Mouse (Mus musculus): Measurements from ENCODE around the gene Efna5. TPM values are rescaled to one million over a fixed set of nuclear protein-coding genes. Genes with fewer than 3 reads are reported as not detected.

Gene Efna5
- polyA plus RNA-seq, 1 experiment from 2014 or later = 17.3 TPM

DNA sequence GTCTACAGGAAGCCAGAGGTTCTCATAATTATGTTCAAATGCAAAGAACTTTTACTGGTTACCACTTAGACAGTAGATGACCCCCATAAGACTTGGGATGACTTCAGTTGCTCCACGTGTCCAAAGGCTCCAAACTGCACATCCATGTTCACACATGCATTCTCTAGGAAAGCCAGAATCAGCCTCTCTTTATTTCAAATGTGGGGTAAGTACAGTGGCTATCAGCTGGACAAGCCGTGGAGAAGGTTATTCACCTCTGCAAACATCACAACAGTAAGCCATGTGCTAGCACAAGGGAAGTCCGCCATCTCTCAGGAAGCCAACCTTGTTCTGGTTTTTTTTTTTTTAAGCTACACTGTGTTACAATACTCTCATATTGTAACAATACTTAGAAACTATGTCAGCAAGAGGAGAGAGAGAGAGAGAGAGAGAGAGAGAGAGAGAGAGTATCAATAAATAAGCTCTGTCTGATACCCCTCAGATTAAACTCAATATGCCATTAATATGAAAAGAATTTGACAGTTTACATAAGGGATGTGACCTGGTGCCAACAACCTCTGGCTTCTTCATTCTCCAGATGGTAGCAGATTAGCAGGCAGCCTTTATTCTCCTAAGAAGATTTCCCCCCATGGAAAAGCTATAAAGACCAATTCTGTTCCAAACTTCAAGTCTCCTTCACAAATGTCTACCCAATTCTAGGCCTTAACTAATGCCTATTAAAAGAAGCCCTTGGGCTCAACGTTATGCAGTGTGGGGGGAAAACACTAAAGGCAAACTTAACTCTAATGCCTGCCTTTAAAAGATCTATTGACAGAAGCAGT lies 95.1 kb downstream of the Efna5 start:
- no peak for ATAC-seq (replicated peaks; ENCODE audit: low FRiP score, low read depth)
- WGBS = 71% methylated on average over 4 of the region's 4 CpGs
- Histone ChIP-seq H3K27me3 (ENCODE audit: insufficient read depth, low read length) (no peaks in the 10 kb centered on the region), H3K36me3 (ENCODE audit: insufficient read depth, low read length) (no peaks in the 10 kb centered on the region), H3K4me2 (ENCODE audit: low read length) (no peak overlapping the region), H3K4me1 (replicated peaks; ENCODE audit: insufficient read depth, low read length) (no peaks in the 10 kb centered on the region; the same call in 1 of the 2 replicates), H3K27ac (no peak overlapping the region), H3K9me3 (replicated peaks; ENCODE audit: low read length) (no peaks in the 10 kb centered on the region), H3K9ac (ENCODE audit: low read depth, low read length) (no peak overlapping the region), H3K4me3 (replicated peaks; ENCODE audit: low read depth, low read length) (no peak overlapping the region)
- DNase-seq (ENCODE audit: low spot score) = no peak
- no peak for TF ChIP-seq CTCF (IDR thresholded peaks at IDR 0.05; ENCODE audit: low read depth)

DNA sequence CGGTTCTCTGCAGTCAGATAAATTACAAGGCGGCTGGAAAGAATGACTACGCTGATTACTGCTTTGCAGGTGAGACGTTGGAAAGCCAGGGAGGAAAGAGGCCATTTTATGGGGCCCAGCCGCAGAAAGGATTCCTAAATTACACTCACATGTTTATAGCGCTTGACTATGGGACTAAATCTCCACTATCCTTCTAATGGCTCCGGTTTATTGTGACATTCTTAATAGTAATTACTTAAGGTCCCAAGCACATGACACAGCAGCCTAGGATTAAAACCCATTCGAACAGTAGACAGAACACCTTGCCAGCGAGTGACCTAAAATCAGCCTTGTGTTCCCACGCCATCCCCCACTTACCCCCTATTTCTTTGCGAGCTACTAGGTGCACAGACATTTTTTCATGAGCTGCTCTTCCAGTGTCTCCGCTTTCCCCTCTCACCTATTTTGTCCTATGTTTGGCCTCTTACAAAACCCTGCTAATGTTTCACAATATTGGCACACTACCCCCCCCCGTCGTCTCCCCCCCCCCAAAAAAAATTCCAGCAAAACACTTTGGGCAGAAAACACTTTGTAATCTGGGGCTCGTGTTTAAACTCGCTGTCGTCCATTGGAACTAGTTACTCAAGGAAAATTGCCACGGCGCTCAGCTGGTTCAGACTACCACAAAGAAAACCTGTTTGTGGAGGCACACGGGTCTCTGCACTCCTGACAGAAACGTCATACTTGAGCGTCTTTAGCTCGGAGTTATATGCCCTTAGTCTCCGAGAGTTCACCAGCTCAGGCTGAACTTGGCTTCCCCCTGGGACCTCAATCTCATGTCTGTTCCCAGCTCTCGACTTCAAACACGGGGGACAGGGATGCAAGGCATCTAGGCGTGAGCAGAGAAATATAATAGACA lies 96.6 kb downstream of the Efna5 start:
- 0 out of 2 replicates have a peak overlapping the region, but pooled peaks have one; percentile 23 for H3K9ac ChIP-seq (ENCODE audit: low read depth, low read length)
- no peaks in the 10 kb centered on the region; the same call in 1 of the 2 replicates for H3K4me1 ChIP-seq (replicated peaks; ENCODE audit: insufficient read depth, low read length)
- no peaks in the 10 kb centered on the region for H3K36me3 ChIP-seq (ENCODE audit: insufficient read depth, low read length)
- peak overlapping the region; percentile 58 for H3K4me2 ChIP-seq (ENCODE audit: low read length)
- DNase-seq (ENCODE audit: low spot score) = no peak
- no peaks in the 10 kb centered on the region for H3K9me3 ChIP-seq (replicated peaks; ENCODE audit: low read length)
- WGBS = 21% methylated on average over 27 of the region's 27 CpGs
- no peak for TF ChIP-seq CTCF (IDR thresholded peaks at IDR 0.05; ENCODE audit: low read depth)
- peak; percentile 49 for ATAC-seq (replicated peaks; ENCODE audit: low FRiP score, low read depth)
- H3K27me3 ChIP-seq (ENCODE audit: insufficient read depth, low read length) = no peaks in the 10 kb centered on the region
- peak overlapping the region; percentile 32 for H3K4me3 ChIP-seq (replicated peaks; ENCODE audit: low read depth, low read length)
- H3K27ac ChIP-seq = peak overlapping the region; percentile 37

DNA sequence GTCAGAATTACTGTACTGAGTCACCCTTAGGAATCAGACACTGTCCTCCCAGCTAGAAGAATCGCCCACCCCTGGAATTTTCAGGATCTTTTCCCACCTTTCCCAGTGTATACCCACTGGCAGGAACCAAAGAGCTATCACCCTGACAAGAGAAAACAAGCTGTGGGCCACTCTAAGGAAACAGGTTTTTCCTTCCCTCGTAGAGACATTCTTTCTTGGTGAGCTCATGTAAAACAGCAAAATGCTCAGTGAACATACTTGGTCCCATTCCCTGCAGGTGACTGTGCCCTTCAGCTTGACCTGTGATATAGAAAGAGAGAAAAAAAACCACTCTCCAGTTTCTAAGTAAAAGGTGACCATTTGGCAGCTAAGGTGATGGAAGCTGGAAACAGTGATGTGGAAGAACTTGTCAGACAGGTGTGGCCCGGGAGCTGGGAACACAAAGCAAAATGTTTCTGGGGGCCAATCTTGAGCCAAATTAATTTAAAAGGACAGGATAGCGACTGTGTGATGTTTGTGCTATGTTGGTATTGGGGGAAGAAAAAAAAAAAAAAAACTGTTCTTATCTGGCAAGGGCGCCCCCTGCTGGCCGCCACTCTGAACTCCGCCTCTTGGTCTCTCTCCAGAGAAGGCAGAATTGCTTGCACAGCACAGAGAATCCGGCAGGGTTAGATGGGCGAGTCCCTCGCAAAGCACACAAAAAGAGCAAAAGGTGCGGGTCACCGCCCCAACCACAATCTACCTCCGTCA lies 97.4 kb downstream of the Efna5 start:
- peak; percentile 89 for DNase-seq (ENCODE audit: low spot score)
- peak; percentile 94 for TF ChIP-seq CTCF (IDR thresholded peaks at IDR 0.05; ENCODE audit: low read depth)
- Histone ChIP-seq H3K27ac (peak overlapping the region; percentile 37), H3K36me3 (ENCODE audit: insufficient read depth, low read length) (no peaks in the 10 kb centered on the region), H3K9ac (ENCODE audit: low read depth, low read length) (0 out of 2 replicates have a peak overlapping the region, but pooled peaks have one; percentile 23), H3K9me3 (replicated peaks; ENCODE audit: low read length) (no peaks in the 10 kb centered on the region), H3K4me2 (ENCODE audit: low read length) (peak overlapping the region; percentile 58), H3K4me3 (replicated peaks; ENCODE audit: low read depth, low read length) (peak overlapping the region; percentile 32), H3K4me1 (replicated peaks; ENCODE audit: insufficient read depth, low read length) (no peaks in the 10 kb centered on the region; the same call in 1 of the 2 replicates), H3K27me3 (ENCODE audit: insufficient read depth, low read length) (no peaks in the 10 kb centered on the region)
- 13% methylated on average over 13 of the region's 13 CpGs for WGBS
- ATAC-seq (replicated peaks; ENCODE audit: low FRiP score, low read depth) = peak; percentile 79

DNA sequence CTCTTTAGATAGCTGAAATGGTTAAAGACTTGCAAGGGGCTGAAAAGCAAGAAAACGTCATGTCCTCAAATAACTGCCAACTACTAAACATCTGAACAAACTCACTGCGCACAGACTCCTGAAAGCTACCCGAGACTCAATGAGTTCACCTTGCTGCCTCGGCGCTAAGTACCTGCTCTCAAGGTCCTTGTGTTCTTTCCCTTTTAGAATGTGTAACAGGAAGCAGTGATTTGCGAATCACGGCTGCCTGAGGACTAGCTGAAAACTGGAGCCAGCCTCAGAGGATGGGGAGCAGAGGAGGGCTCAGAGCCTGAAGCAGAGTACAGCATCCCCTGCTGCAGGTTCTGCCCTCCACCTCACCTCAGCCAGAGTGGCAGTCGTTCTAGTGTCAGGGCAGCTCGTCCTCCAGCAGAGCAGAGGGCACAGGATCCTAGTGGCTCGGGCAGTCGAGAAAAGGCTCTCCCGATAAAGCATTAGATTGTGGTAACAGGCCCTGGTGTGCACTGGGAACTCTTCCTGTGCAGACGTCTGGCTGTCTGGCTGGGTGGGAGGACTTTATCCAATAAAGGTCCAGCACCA lies 98.2 kb downstream of the Efna5 start:
- DNase-seq (ENCODE audit: low spot score) = no peak
- no peak overlapping the region for H3K27ac ChIP-seq

DNA sequence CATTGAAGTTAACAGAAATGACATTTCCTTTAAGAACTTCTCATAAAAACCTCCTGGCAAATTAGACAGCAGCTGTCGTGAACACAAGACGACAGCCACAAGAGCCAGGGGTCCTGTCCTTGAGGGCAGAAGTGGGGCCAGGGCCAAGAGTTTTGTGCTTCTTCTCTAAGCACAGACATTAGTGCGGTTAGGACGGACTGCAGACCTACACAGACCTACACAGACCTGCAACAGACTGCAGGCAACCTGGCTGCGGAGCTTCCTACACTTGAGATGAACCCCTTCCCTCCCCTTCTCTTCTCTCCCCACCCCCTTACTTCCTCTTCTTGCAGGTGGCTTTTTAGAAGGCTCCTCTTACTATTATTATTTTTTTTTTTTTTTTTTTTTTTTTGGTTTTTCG lies 100.0 kb downstream of the Efna5 start:
- Histone ChIP-seq H3K27ac (no peak overlapping the region), H3K4me3 (replicated peaks; ENCODE audit: low read depth, low read length) (no peak overlapping the region), H3K9me3 (replicated peaks; ENCODE audit: low read length) (no peaks in the 10 kb centered on the region), H3K9ac (ENCODE audit: low read depth, low read length) (no peak overlapping the region), H3K4me1 (replicated peaks; ENCODE audit: insufficient read depth, low read length) (no peaks in the 10 kb centered on the region; the same call in 1 of the 2 replicates), H3K4me2 (ENCODE audit: low read length) (no peak overlapping the region), H3K27me3 (ENCODE audit: insufficient read depth, low read length) (no peaks in the 10 kb centered on the region), H3K36me3 (ENCODE audit: insufficient read depth, low read length) (no peaks in the 10 kb centered on the region)
- ATAC-seq (replicated peaks; ENCODE audit: low FRiP score, low read depth) (no peak), DNase-seq (ENCODE audit: low spot score) (no peak)
- no peak for TF ChIP-seq CTCF (IDR thresholded peaks at IDR 0.05; ENCODE audit: low read depth)
- 76% methylated on average over 6 of the region's 6 CpGs for WGBS

More for the DNA sequence above, 98.2 kb downstream of the Efna5 start:
- Histone ChIP-seq H3K4me1 (replicated peaks; ENCODE audit: insufficient read depth, low read length) (no peaks in the 10 kb centered on the region; the same call in 1 of the 2 replicates), H3K9ac (ENCODE audit: low read depth, low read length) (no peak overlapping the region), H3K36me3 (ENCODE audit: insufficient read depth, low read length) (no peaks in the 10 kb centered on the region), H3K27me3 (ENCODE audit: insufficient read depth, low read length) (no peaks in the 10 kb centered on the region), H3K9me3 (replicated peaks; ENCODE audit: low read length) (no peaks in the 10 kb centered on the region), H3K4me2 (ENCODE audit: low read length) (no peak overlapping the region), H3K4me3 (replicated peaks; ENCODE audit: low read depth, low read length) (no peak overlapping the region)
- WGBS = 58% methylated on average over 13 of the region's 13 CpGs
- no peak for TF ChIP-seq CTCF (IDR thresholded peaks at IDR 0.05; ENCODE audit: low read depth)
- ATAC-seq (replicated peaks; ENCODE audit: low FRiP score, low read depth) = no peak

Measured in kidney, postnatal 0 days (tissue).